Comparison of ENCODE assay signal across 8 mouse cellular contexts in the genomic region with DNA sequence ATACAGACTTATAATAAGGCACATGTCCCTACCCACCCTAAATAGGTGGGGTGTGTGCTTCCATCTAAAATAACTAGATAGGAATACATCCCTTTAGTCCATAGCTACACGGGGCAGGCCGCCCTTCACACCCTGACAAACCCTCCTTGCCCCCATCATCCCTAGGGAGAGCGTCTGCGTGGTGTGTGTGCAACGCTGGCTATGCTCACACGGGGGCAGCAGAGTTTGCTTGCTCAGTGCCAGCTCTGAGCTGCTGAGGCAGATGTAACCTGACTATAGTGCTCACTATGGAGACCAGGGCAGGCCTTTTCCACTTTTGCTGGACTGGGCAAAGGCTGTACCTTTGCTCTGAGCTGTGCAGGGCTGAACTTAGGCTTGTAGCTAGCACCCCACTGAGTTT. TPM values are rescaled to one million over a fixed set of nuclear protein-coding genes. Genes with fewer than 3 reads are reported as not detected.
DNase-seq lines count a peak whose midpoint lies in the region; ATAC-seq lines count a peak whose summit lies in the region.

No protein-coding gene starts in this region.

- H3K27me3 ChIP-seq in heart, embryonic 11.5 days (ENCODE audit: control insufficient read depth, insufficient read depth, low read length): no peaks in the 10 kb centered on the region
- no peaks in the 10 kb centered on the region for H3K27me3 ChIP-seq in kidney, embryonic 16.5 days (ENCODE audit: insufficient read depth, low read length)
- H3K27me3 ChIP-seq in liver, embryonic 15.5 days: no peaks in the 10 kb centered on the region; the same call in 1 of the 2 replicates

- H3K36me3 ChIP-seq in heart, embryonic 11.5 days (ENCODE audit: control insufficient read depth, insufficient read depth, low read length): no peaks in the 10 kb centered on the region
- H3K36me3 ChIP-seq in kidney, embryonic 16.5 days (ENCODE audit: insufficient read depth, low read length): no peaks in the 10 kb centered on the region
- no peaks in the 10 kb centered on the region for H3K36me3 ChIP-seq in liver, embryonic 15.5 days (replicated peaks)

- 26% methylated on average over 6 of the region's 6 CpGs for WGBS in heart, embryonic 11.5 days (ENCODE audit: insufficient replicate concordance)
- WGBS in kidney, embryonic 16.5 days: 33% methylated on average over 6 of the region's 6 CpGs
- whole genome bisulfite sequencing in liver, embryonic 15.5 days (ENCODE audit: insufficient replicate concordance): 23% methylated on average over 6 of the region's 6 CpGs

- H3K4me1 ChIP-seq in heart, embryonic 11.5 days (ENCODE audit: control insufficient read depth, insufficient read depth, low read length): no peaks in the 10 kb centered on the region
- H3K4me1 ChIP-seq in kidney, embryonic 16.5 days (ENCODE audit: insufficient read depth, low read length): no peaks in the 10 kb centered on the region
- peaks cover 5% of the 10 kb centered on the region; the same call in 1 of the 2 replicates for H3K4me1 ChIP-seq in liver, embryonic 15.5 days (replicated peaks)

- peak; percentile 9 for DNase-seq in ovary, postnatal 10 days (ENCODE audit: low spot score)
- DNase-seq in ovary, adult 18-20 months (ENCODE audit: low spot score): no peak
- peak; percentile 61 for DNase-seq in embryo, embryonic 10.5 days (ENCODE audit: low spot score)
- DNase-seq in neural tube, embryonic 10.5 days (ENCODE audit: extremely low spot score, low spot score): peak; percentile 45
- DNase-seq in thymus, adult 18-20 months: peak; percentile 43 to 57

- no peak overlapping the region for H3K9ac ChIP-seq in heart, embryonic 11.5 days (ENCODE audit: low read depth, low read length)
- no peak overlapping the region for H3K9ac ChIP-seq in kidney, embryonic 16.5 days (replicated peaks; ENCODE audit: low read length)
- H3K9ac ChIP-seq in liver, embryonic 15.5 days: no peak overlapping the region

- no peak overlapping the region for H3K27ac ChIP-seq in heart, embryonic 11.5 days (ENCODE audit: low read depth, low read length)
- no peak overlapping the region for H3K27ac ChIP-seq in kidney, embryonic 16.5 days (ENCODE audit: low read length)
- H3K27ac ChIP-seq in liver, embryonic 15.5 days (replicated peaks): no peak overlapping the region

- no peaks in the 10 kb centered on the region for H3K9me3 ChIP-seq in heart, embryonic 11.5 days (replicated peaks; ENCODE audit: control insufficient read depth, low read length)
- no peaks in the 10 kb centered on the region for H3K9me3 ChIP-seq in kidney, embryonic 16.5 days (ENCODE audit: low read length)
- no peaks in the 10 kb centered on the region for H3K9me3 ChIP-seq in liver, embryonic 15.5 days (replicated peaks)

- H3K4me3 ChIP-seq in heart, embryonic 11.5 days (ENCODE audit: low read depth, low read length): no peak overlapping the region
- no peak overlapping the region for H3K4me3 ChIP-seq in kidney, embryonic 16.5 days (ENCODE audit: low read length)
- no peak overlapping the region for H3K4me3 ChIP-seq in liver, embryonic 15.5 days (replicated peaks)

- peak; percentile 29; the same call in 1 of the 2 replicates for ATAC-seq in heart, embryonic 11.5 days (replicated peaks; ENCODE audit: insufficient number of reproducible peaks, low FRiP score, low TSS enrichment)
- peak; percentile 24 for ATAC-seq in kidney, embryonic 16.5 days (ENCODE audit: low FRiP score, low TSS enrichment)
- ATAC-seq in liver, embryonic 15.5 days (ENCODE audit: insufficient read depth): peak; percentile 26; the same call in 1 of the 2 replicates

- no peak overlapping the region for H3K4me2 ChIP-seq in heart, embryonic 11.5 days
- H3K4me2 ChIP-seq in kidney, embryonic 16.5 days (replicated peaks; ENCODE audit: low read depth, low read length): no peak overlapping the region
- H3K4me2 ChIP-seq in liver, embryonic 15.5 days: no peak overlapping the region

RNA-seq across cellular contexts. Expression of a gene that starts 37.0 kb away (rescaled TPM):
- 1.00 and 1.5 TPM in 2 replicates for polyA plus RNA-seq in heart, embryonic 11.5 days (2014; fragmentation: Nextera tagmentation; extraction: Ambion mirVana)
- 8.6 and 10.9 TPM in 2 replicates for polyA plus RNA-seq in kidney, embryonic 16.5 days (2015; fragmentation: Nextera tagmentation; extraction: Ambion mirVana)
- 0.33 and 0.54 TPM in 2 replicates for polyA plus RNA-seq in liver, embryonic 15.5 days (2015; fragmentation: Nextera tagmentation; extraction: Ambion mirVana)
